Mouse (Mus musculus) heart, adult 8-10 months (tissue): ENCODE measurements around the gene Hdac7. TPM values are rescaled to one million over a fixed set of nuclear protein-coding genes. Genes with fewer than 3 reads are reported as not detected.

Source experiments
- DNase-seq: peaks from one replicate; pipeline ENCODE4 v3.0.0; 2022; ENCODE audit warnings: low spot score
- total RNA-seq, 4 experiments: library from RNA; stranded (reverse); gene quantifications; 2 replicates each; pipeline ENCODE4 v1.2.4; 2022

The Hdac7 gene
- total RNA-seq, 4 experiments from 2014 or later = 22.9 to 29.0 (median 26.5) TPM

DNA sequence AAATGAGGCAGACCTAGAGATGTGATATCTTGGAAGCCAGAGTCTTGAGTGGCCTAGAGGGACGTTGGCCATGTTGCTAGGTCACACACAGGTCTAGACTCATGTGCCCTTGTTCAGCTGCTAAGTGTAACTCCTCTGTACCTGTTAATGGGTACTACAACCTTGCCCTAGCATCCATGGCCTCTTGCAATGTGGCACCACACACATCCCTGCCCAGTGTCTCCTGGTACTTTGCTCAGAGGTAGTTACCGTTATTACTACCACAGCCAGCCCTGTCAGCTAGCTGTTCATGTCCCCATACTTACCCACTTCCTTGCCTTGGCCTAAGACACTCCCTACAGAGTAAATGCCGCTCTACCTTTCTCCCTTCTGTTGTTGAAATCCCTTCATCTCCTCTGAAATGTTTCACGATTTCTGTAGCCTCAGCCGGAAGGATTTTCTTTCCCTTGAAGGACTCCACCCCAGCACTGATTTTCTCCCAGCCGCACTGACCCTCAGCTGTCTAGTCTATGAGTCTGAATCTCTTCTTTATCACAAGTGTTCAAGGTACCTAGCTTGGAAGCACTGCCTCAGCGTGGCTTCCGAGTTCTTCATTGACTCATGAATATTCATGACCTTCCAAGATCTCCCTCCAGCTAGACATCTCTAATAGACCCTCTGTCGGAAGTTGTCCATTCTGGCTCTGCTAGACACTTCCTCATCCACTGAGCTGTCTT, 11.4 kb downstream of the Hdac7 start:
- no peak for DNase-seq

DNA sequence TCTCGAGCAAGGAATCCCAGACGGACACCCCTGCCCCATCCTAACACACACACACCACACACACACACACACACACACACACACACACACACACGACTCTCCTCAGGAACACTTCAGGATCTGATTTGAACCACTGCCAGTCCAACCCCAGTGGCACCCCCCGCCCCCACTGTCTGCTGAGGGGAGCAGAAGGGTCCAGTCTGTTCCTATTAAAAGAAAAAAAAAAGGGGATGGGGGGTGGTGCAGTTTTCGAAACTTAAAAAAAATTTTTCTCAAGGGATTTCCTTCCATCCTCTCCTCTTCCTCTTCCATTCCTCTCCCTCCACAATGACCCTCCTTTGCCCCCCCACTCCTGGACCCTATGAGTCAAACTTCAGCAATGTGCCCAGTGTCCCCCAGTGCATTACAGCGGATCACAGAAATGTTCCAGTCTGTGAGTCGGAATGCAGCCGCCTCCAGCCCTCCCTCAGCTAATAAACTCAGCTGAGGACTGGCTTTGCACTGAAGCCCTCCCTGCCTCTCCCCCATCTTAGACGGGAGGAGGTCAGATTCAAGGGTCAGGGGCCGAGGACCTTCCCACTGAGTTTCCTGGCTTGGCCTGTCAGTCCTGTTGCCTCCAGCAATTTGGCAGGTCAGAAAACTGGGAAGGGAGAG, 12.2 kb downstream of the Hdac7 start:
- DNase-seq = peak; percentile 51

DNA sequence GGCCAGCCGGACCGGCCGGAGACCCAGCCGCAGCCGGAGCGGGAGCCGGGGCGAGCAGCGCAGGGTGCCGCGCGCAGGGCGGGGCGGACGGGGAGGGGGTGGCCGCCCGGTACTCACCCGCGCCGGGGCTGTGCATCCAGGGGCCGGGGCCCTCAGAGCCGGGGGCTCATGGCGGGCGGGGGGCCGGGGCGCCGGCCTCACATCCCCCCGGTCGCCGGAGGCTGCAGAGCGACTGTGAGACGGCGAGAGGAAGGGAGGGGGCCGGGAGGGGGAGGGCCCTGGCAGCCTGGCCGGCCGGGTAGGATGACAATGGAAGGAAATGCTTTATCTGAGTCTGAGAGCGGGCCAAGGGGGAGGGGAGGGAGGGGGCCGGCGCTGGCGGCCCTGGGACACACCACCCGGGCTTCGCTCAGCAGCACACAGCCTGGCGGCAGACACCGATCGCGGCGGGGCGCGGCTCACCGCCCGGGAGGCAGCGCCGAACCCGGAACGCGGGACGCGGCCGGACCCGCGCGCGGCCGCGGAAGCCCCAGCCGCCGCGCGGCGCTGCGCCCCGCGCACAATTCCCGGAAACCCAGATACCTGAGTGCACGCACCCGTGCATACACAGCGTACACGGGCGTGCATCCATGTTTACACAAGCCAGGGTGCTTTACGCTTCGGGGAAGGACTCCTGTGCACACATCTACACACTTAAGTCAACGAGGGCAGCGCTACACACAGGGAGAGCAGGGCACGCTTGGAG, 12.9 kb downstream of the Hdac7 start:
- DNase-seq = peak; percentile 63

GRCm38 (mm10) chr15:97830788-97831241, 13.5 kb downstream of the Hdac7 start:
- peak; percentile 47 for DNase-seq

- DNase-seq = peak; percentile 35
Measured at GRCm38 (mm10) chr15:97830253-97830787, 14.0 kb downstream of the Hdac7 start.

DNA sequence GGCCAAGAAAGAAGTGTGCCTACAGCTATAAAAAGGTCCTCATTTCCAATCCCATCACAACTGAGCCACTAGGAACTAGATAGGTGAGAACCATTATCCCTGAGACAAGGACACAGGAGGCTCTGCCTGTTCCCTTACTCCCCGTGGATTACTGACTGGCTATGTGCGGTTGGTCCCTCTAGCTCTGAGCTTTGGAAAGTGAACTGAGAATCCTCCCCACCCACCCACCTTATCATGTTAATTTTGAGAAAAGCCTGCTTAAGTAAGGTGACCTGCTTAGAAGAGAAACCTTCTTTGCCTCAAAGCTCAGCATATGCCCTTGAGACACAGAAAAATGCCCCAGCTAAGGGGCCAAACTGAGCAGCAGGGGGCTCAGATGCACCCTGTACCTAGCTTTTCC, 14.9 kb downstream of the Hdac7 start:
- DNase-seq = no peak

DNA sequence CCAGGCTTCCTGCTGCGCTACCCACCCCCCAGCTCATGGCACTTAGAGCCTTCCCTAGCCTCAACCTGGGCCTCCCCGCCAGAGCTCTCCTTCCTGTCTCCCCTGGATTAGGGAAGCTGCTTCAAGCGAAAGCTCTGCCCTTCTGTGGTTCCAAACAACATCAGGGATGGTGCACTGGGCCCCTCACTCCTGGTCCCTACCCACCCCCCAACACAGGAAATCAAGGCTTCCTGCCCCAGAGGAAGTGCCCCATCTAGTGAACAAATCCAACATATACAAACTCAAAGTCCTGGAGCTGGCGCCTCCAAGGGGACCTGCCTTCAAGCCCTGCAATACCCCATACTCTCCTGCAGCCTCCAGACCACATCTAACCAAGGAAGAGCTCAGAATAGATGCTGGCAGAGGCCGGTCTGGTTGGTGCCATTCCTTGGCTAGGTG, 15.4 kb downstream of the Hdac7 start:
- DNase-seq = peak; percentile 57

DNA sequence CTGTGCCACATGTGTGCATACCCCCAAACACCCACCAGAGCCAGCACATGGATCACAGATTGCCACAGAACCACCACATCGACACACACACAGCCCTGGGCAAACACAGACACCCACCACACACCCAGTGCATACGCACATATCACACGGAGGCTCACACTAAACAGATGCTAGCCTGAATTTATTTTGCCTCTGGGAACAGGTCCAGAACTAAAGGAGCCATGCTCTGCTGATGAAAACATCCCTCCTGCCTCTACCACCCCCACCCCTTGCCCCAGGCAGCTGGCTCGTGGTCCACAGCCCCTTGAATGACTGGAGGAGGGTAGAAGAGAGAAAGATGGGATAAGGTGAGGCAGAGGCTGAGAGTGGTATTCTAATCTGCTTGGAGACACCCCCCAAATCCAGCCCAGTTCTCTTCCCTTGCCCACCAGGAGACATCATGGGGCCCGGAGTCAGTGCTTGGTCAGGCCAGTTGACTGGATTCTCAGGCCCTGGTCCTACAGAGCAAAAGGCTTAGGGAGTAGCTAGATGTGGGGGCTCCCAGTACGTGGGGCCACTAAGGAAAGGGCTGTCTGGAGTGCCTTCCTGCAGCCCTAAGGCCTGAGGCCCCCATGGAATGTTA, 16.0 kb downstream of the Hdac7 start:
- no peak for DNase-seq

GRCm38 (mm10) chr15:97827401-97827800, 16.9 kb downstream of the Hdac7 start:
- DNase-seq = no peak

DNA sequence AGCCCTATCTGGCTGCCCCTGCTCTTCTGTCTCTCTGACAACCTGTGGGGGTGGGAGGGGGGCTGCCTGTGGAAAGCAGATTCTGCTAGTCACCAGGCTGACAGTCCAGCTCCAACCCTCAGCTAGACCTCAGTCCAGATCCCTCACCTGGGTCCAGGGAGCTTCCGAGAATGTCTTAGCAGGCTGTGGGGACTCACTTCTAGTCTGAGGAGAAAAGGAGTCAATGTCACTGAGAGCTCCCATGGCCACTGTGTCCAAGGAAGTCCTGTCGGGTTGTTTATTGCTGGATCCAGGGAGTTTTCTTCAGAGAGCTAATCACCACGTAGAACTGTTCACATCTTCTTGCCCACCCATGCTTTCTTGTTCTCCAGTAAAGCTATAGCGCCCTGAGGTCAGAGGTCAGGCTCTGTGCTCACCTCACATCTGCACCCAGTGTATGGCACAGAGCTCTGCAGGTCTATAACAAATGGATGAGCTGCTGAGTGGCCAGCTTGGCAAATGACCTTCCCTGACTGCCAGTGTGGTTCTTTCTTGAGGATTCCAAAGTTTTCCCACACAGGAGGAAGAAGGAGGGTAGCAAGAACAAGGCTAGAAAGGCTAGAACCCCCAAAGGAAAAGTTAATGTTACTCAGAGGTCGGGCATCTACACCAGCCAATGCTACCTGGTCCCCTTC, 17.6 kb downstream of the Hdac7 start:
- DNase-seq = no peak

- DNase-seq = no peak
Measured at GRCm38 (mm10) chr15:97825941-97826587, 18.2 kb downstream of the Hdac7 start.

GRCm38 (mm10) chr15:97825071-97825940, 19.0 kb downstream of the Hdac7 start:
- DNase-seq = peak; percentile 85

DNA sequence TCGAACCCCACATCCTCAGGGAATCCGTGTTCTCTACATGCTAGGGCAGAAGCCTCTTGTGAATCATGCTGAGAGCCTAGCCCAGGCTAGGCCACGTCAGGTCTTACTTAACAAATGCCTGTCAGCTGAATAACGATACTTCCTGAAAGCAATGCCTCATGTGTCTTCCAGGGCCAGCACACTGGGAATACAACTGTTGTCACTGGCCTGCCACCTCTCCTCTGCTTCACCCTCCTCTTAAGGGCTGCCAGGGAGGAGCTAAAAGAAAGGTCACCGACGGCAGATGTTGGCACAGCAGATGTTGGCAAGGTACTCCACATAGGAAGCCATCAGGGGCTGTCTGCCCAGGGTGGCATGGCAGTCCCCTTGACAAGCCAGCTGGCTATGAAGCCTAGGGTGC, 20.3 kb downstream of the Hdac7 start:
- DNase-seq = peak; percentile 53

DNA sequence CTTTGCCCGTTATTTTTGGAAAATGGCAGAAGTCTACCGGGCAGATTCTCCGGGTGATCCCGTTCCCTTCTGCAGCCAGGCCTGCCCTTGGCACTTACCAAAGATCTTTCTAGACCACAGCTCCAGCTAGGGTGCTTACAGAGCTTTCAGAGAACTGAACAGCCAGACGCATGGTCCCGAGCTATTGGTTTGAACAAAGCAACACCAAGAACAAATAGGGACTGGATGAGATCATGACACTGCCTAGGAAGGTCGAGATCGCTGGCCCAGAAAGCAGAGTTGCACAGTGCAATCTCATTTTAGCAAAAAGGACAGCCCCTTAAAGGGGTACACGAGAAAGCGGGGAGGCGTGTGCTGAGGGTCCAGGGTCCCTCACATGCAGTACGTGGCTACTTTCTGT, 20.8 kb downstream of the Hdac7 start:
- no peak for DNase-seq

DNA sequence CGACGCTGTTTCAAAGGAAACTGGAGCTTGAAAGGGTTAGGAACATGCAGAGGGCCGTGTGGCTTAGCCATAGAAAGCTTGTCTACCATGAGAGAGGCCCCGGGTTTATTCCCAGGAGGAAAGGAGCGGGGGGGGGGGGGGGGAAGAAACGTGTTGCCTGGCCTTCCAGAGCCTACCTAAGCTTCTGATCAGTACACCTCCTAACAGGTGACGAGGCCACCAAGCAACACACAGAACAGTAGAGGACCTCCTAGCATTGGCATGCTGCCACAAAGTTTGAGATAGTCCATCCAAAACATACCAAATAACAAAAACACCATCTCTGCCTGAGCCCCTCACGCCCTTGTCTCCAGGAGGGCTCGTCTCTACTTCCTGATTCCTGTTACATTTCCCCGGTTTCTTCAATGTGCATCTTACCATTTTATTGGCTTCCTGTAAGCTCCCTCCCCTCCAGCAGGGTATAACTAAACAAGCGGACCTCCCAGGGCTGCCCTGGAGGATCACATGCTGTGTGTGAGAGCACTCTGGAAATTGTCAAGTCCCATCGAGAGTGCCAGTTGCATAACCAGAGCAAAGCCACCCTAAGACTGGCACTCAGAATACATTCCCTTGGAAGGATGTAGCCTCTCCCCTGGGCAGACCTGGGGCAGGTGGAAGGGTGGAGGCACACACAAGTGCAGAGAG, 21.6 kb downstream of the Hdac7 start:
- DNase-seq = no peak

GRCm38 (mm10) chr15:97821983-97822363, 22.3 kb downstream of the Hdac7 start:
- no peak for DNase-seq

DNA sequence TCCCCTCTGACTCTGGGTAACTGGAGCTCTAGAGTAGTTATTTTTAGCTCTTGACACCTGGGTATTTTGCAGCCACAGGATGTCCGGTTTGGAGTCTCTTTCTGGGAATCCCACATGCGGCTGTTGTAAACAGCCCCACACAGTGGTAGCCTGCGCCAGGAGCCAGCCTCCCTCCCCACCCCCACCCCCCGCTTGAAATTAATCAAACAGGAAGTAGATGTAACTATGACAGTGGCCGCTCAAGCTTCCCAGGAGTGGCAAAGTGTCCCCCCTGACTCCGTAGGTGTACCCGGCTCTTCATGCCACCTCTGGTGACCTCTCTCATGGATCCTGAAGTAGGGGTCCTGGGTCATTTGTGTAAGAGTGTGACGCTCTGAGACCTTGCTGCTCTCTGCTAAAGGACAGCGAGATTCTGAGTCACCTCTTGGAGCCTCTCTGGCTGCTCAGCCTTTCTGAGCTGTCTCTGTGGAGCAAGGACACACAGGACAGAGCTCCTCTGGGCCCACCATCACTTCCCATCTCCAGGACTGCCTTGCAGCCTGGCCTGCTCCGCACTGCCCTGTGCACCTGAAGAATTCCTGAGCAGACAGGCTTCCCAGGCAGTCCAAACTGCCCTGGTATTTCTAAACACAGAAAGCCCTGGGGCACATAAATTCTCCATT, 22.9 kb downstream of the Hdac7 start:
- peak; percentile 63 for DNase-seq

- no peak for DNase-seq
Measured at GRCm38 (mm10) chr15:97819937-97820336, 24.4 kb downstream of the Hdac7 start.
